Mouse (Mus musculus) mature B cell (primary cell): ENCODE data around the gene Nr2f6.

Experiments used
- in situ Hi-C: fragments of 300-500 bp; cut with MboI; formaldehyde crosslinking; loops from 2 replicates; pipeline ENCODE4 v1.14.3; 2019

The Nr2f6 gene

DNA sequence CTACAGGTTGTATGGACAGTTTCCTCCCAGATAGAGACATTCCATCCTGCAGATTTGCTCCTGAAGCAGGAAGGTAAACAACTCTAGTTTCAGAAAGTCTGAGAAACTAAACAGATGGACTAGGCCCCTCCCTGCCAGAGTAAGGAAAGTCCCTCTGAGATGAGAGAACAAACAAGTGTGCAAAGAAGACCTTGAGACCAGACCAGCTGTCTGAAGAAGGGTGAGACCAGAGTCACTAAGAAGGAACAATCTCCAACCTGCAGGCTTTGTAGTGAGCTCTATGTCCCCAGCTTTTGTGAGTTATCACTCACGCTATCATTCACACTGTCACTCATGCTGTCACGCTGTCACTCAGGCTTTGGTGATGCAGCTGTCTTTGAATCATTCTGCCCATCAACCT is 9.9 kb upstream of the Nr2f6 start:
- in situ Hi-C loops, result no loop called here

DNA sequence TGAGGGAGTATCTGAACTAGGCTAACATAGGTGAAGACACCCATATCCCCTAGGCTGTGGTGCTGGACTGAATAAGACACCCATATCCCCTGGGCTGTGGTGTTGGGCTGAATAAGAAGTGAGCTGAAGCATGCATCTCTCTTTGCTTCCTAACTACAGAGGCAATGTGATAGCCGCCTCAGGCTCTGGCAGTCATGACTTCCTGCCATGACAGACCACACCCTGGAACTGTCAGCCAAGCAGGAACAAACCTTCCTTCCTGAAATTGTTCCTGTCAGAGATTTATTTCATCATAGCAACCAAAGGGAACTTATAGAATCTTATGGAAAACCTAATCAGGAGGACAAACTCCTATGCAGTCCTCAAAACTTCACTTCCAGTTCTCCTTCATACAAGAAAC is 6.5 kb upstream of the Nr2f6 start:
- in situ Hi-C loops, result no loop called here

DNA sequence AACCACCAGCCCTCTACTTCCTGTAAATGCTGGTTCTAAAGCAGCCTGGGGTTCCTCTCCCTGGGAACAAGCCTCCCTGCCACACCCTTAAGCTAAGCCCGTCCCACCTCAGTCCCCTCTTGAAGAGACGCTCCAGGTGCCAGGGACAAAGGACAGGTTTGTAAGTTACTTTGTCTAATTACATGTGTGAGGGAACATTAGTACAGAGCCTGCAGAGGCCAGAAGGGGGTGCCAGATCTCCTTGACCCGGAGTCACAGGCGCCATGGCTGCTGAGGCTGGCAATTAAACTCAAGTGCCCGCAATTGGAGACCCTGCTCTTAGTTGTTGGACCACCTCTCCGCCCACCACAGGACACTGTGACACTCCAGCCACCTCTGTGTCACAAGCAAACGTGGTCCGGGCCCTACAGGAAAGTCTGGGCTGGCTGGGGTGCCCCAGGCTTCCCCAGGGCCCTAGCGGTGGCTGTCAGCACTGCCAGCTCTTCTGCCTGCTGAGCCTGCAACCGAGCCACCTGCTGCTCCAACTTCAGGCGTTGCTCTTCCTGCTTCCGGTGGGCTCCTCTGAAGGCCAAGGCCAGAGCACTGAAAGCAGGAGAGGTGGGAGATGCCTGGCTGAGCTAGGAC is 3.6 kb upstream of the Nr2f6 start:
- in situ Hi-C loops, result no loop called here

DNA sequence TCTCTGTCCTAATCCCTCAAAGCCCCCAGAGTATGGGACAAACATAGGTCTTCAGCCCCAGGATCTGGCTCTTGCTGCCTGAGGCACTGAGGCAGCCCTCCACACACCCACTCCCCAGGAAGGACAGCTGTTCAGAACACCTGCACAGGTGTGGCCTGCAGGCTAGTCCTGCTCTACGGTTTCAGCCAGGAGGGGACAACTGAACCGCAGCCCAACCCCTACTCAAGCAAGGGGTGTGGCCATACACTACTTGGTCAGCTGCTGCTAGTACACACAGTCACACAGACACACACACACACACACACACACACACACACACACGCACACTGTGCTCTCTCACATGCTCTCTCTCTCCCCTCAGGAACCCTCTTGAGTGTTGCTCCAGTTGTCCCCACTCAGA is 2.1 kb upstream of the Nr2f6 start:
- in situ Hi-C loops, result no loop called here

DNA sequence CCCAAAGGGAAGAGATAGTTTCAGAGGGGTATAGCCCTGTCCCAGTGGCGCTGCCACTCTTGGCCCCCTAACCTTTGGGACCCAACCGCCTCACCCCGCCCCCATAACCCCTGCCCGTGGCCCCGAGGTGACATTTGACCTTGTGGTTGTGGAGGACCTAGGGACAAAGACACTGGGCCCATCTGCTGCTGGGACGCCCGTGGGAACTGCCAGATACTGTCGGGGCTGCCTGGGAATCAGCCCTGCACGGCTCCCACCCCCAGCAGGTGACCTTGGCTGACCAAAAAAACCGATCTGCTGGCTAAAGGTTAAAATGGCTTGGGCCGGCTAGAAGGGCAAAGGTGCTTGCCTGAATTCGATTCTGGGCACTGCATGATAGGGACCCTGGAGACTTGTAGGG is 1.6 kb upstream of the Nr2f6 start:
- in situ Hi-C loops, result no loop called here

DNA sequence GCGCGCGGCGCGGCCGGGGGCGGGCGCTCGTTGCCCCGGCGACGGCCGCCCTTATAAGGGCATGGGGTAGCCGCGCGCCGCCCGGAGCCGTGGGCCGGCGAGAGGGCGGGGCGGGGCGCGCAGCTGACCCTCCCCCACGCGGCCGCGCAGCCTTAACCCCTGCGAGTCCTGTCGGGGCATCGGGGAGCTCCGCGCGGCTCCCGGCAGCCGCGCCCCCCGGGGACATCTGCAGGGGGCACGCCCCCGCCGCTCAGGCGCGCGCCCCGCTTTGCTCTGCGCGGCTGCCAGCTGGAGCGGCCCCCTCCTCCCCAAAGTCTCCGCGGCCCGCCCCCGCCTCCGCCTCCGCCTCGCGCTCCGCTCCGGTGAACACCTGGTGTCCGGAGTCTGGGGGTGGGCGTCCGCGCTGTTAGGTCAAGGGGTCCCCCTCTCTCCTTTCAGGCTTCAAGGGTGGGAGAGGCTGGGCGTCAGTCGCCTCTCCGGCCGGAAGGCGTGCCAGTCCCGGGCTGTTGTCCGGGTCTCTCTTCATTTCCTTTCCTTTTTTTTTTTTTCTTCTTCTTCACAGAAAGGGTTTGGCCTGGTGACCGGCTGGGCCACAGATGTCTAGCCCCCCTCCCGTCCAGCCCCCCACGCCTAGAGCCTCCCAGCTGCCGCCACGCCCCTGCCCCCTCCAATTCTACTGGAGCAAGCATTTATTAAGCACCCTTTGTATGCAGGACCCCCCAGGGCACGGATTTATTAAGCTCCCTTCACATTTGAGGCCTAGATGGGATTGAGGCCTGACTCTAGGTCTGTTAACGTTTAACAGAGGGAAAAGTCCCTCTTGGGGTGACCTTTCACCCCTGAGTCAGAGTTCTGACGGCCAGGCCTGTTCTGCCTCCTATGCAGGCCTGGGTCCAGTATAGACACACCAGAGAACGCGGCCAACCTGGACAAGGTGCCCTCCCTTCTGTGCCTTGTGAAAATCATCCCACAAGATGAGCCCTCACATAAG is 506 bp upstream of the Nr2f6 start:
- in situ Hi-C loops, result no loop called here

DNA sequence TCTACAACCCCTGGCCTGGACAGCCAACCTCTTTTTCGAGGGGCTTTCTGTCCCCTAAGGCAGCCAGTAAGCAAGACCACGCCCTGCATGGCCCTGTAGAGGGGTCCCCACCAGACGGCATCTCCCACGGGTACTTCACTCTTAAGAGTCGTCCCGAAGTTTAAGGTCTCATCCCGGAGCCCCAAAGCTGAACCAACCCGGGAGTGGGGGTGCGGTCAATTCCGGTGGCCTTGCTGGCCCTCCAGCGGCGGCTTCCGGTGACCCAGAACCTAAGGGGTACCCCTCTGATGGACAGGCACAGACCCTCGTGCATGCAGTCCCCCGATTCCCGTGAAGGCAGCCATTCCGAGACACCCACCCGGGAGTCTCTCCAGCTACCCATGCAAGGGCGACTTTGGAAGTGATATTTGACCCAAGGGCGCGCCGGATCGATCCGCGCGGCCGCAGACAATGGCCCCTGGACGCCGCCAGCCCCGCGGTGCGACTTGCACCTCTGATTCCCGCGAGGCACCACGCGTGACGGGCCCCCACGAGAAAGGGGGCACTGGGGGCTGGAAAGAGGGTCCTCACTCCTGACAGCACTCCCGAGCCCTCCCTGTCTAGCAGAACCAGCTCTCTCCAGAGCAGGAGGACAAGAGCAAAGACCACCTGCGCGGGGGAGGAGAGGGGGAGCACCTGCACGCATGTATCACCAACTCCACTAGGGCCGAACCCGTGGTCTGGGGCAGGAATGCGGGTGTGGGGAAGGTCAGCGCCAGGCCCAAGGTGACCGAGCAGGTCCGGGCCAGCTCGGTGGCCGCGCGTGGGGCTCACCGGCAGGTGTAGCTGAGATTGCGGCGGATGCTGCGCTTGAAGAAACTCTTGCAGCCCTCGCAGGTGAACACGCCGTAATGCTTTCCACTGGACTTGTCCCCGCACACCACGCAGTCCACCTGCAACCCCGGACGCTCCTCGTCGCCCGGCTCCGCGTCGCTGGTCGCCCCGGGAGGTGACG is 1.3 kb downstream of the Nr2f6 start:
- in situ Hi-C loops, result no loop called here

DNA sequence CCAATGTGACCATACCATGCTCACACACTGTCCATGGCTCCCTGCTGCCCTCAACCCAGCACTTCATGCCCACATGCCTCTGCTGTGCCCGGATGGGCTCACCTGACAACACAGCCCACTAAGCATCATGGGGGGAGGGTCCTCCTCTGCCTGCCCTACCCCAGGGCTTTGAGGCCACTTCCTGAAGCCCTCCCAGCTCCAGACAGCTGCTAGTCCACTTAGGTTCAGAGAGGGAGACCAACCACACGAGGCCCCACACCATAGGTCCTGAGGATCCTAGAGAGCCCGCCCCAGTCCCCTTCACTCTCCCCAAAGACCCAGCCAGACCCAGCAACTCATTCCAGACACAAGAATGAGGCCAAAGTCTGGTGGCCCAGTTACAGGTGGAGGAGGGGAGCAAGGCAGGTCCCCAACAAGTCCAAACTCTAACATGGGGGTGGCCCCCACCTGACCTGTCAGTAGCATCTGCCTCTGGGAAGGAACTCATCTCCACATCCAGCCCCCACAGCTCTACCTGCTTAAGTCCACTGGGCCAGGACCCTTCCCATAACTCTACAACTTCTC is 2.2 kb downstream of the Nr2f6 start:
- in situ Hi-C loops, result no loop called here

DNA sequence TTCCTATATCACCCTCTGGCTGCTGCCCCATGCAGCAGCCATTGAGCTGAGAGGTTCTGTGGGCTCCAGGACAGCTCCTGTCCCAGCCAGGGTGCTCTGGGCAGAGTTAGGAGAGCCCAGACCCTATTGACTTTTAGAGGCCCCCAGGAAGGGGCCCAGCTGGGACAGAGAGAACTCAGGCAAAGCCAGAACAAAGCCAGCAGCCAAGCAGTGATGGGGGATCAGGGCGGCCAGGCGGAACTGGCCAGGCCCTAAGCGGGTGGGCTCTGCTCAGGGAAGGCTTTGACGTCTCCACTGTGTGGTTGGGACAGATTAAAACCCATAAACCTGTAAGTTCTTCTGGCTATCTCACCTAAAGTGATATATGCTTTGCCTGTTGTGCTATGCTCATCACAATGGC is 2.8 kb downstream of the Nr2f6 start:
- in situ Hi-C loops, result no loop called here

DNA sequence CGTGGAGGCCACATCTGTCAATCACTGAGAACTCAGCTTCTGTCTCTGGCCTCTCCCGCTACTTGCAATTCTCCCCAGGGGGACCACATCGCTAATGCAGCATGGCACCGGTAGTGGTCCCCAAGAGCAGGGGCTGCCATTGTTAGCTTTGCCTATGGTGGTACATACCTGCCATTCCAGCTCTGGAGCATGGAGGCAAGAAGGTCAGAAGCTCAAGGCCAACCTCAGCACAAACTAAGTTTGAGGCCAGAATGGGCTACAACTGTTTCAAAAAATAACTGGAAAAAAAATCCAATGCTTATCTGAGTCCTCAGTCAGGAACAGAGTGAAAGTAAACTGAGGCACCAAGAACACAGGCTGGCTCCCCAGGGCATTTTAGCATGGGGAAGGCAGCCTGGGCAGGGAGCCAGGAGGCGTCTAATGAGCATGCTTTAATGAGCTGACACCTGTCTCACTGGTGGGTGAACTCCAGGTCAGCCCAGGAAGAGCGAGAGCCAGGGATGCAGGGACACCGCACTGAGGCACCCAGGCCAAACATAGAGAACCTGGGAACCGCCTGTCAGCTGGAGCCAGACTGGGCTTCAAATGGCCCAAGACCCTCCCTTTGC is 5.2 kb downstream of the Nr2f6 start:
- in situ Hi-C loops, result no loop called here

DNA sequence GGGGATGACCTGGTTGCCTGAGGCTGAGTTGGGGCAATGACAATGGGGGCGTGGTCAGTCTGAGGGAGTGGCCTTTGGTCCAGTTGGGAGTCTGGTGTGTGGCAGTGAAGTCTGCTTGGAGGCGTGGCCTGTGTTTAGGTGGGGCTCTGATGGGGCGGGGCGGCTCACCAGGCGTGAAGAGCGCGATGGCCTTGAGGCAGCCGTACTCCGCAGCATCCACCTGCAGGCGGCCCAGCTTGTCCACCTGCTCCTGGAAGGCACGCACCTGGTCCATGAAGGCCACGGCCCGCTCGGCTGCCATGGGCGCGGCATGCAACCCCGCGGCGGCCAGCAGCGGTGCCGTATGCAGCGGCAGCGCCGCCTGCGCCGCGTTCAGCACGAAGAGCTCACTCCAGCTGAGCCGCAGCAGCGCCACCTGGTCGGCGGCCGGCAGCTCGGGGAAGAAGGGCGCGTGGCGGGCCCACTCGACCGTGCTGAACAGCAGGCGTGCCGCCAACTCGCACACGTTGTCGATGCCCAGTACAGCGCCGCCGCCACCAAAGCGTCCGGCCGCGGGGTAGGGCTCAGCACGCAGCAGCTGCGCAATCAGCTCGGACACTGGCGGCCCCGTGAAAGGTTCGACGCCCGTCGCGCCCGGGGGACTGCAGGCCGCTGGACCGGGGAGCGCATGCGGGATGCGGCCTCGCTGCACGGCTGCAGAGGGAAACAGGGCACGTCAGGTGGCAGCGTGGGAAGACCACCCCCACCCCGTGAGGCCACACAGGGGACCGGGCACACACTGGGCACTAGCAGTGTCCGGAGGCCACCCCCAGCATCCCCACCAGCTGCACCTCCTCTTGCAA is 6.0 kb downstream of the Nr2f6 start:
- in situ Hi-C loops, result no loop called here

DNA sequence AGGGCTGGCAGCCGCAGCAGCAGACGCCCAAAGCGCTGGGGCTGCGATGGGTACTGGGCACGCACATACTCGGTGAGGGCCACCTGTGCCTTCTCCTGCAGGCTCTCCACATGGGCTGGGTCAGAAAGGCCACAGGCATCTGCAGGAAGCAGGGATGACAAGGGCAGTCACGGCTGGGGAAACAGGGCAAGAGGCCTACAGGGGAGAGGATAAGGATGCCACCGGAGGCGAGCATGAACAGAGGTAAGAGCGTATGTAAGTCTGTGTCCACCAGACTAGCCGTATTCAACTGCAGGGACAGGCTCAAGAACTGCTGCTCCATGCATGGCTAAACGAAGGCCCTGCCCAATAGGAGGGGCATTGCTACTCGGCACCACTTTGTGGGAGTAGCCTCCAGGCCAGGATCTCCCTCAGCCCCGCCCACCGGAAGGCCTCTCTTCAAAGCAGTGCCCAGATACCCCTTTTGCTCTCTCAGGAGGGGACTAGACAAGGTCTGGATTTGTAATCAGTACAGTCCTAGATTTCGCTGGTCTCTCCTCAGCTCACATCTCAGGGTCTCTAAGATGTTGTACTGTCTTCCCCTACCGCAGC is 7.0 kb downstream of the Nr2f6 start:
- in situ Hi-C loops, result no loop called here

DNA sequence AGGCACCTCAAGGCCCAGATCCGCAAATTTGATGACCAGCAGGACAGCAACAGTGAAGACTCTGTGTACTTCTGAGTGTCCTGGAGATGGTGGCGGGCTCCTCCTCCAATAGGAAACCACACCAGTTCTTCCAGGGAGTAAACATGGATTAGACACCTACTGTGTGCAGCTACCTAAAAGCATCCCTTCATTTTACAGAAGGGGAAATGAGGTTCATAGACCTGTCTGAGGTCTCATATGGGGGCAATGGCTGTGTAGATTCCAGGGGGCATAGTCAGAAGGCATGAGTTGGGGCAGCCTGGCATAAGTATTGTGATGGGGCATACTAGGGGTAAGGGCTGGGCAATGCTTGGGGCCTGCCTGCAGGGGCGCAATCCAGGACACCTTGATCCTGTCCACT is 8.8 kb downstream of the Nr2f6 start:
- in situ Hi-C loops, result no loop called here

DNA sequence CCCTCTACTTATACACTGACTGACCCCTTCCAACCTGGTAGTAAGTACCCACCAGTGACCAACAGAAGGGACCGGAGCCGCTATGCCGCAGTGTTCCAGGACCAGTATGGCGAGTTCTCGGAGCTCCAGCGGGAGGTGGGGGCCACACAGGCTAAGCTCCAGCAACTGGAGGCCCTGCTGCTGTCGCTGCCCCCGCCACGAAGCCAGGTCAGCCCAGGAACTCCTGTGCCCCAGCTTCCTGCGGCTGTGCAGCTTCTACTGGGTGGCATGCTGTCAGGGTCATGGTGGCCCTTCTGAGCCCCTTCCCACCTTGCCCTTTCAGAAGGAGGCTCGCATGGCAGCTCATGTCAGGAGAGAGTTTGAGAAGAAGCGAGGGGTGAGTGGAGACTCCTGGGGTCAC is 9.3 kb downstream of the Nr2f6 start:
- in situ Hi-C loops, result no loop called here

DNA sequence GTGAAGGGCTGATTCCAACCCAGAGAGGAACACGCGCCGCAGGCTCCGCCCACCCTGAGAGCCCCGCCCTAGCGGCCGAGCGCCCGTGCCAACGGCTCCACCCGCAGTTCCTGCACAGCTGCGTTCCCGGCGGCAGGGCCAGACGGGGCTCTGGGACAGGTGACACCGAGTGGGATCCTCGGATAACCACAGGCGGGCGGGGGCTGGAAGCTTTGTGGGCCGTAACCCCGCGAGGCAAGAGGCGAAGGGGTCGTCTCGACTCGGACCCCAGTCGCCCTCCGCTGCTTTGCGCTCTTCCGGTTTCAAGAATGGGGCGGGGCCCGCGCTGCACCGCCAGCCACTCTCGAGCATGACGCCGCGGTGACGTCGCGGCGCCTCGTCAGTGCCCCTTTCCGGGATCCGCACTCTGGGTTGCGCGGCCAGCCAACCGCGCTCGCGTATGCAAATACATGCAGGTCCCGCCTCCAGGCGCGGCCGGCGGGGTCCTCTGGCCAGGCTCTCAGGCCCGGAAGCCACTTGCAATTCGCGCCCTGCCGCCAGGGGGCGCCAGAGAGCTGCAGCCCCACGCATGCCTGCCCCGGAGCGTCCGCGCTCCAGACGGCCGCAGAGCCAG is 10.4 kb downstream of the Nr2f6 start, which contains the start of gene Ocel1:
Ocel1 (plus strand) TSS at position 63 of the 613 bp plus-strand sequence.
- in situ Hi-C loops, result no loop called here

DNA sequence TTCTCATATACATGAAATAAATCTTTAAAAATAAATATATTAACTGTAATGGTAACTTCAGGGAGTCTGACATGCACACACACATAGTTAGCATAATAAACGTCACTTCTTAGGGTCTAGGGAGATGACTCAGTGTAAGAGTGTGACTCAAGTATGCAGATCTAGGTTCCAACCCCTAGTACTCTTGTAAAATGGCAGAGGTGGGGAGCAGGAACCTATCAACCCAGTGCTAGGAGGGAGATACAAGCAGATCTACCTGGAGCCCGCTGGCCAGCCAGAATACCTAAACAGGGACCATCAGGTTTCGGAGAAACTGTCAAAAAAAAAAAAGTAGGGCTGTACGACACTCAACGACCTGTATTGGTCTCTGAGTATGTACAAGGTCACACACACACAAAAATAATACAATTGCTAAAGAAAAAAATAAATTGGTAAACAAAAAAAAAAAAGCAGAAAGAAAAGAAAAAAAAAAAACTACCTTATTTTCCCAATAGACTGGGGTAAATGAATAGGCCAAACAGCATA is 11.0 kb downstream of the Nr2f6 start:
- in situ Hi-C loops, result no loop called here

DNA sequence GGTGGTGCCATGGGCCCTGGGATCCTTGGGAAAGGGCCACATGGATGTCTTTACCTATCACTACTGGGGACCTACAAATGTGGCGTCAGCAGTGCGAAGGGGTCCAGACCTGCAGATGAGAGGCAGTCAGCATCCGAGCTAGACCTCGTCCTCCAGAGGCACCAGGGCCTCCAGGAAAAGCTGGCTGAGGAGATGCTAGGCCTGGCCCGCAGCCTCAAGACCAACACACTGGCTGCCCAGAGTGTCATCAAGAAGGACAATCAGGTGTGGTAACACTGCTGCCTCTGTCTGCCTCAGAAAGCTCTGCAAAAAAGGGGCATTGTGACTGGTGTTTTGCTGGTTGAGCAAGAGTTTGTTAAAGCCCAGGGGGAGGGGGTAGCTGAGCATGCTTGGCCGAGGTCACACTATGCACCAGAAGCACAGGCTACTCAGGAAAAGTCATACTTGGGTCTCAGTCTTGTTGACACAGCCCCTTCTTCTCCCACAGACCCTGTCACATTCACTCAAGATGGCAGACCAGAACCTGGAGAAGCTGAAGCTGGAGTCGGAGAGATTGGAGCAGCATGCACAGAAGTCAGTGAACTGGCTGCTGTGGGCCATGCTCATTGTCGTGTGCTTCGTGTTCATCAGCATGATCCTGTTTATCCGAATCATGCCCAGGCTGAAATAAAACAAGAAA is 12.6 kb downstream of the Nr2f6 start:
- in situ Hi-C loops, result no loop called here

DNA sequence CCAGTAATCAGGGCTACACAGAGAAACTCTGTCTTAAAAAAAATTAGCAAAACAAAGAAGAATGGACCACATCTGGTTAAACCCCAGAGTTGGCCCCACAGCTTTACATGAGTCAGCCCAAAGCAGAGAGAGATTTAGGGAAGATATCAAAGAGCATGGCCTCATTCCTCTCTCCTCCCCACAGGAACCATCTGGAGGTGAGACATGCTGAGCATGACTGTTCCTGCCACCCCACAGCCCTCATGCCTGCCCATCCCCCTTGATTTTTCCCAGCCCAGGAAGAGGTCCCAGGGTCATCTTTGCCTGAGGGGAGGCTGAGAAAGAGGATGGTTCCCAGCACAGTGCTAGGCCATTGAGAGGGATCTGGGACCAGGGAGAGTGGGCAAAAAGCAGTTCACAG is 13.4 kb downstream of the Nr2f6 start:
- in situ Hi-C loops, result no loop called here
